Mouse (Mus musculus) lung, postnatal 4 days (tissue): ENCODE data around the gene Nucks1.

Experiments
- DNase-seq, 2 experiments: peaks; one replicate each; pipeline ENCODE4 v3.0.0; 2021

Nucks1 gene

DNA sequence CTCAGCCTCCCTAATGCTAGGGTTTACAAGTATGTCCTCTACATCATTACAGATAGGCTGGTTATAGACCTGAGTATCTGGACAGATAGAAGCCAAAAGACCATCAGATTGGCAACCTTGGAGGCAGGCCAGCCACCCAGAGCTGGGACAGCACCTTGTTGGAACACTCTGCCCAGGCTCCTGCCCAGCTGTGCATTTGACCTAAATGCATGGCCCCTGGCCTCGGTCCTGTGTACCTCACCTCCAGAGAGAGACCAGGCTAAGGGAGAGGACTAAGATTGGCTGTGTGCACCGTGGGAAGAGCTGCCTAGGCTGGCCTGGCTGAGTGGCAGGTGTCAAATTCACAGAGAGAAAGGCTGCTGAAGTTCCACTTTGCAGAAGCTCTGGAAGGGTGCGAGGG is 58.2 kb downstream of the Nucks1 start:
- no peak for DNase-seq

DNA sequence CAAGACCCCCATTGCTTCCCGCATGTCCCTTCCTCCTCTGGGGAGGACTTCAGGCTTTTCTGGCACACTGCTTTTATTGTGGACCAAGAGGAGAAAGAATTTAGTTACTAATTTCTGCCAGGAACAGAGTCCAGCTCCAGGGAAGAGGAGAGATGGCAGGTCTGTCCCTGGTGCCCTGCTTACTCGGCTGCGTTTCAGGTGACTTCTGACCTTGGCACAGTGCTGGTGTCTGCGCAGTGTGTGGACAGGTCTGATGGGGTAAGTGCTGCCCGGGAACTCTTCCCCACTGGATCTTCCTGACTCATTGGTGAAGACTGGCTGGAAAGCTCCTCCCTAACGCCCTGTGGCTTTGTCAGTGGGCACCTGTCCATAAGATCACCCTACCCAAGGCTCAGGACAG is 58.6 kb downstream of the Nucks1 start:
- no peak for DNase-seq

DNA sequence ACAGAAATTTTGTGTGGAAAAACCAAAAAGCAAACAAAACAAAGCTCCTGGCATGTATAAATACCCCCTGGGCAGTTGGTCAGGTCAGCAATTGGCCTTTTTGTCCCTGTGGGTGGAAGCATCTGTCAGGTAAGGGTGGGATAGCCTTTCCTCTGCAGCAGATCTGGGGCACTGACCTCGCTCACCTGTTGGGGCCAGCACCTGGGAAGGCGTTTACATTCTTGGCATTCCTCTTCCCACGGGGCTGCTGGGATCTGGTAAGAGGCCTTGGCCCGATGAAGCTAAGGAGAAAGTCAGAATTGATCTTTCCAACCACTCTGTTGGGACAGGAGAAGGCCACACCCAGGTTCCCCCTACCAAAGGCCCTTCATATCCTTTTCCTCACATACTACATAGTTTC is 59.5 kb downstream of the Nucks1 start:
- DNase-seq = no peak

DNA sequence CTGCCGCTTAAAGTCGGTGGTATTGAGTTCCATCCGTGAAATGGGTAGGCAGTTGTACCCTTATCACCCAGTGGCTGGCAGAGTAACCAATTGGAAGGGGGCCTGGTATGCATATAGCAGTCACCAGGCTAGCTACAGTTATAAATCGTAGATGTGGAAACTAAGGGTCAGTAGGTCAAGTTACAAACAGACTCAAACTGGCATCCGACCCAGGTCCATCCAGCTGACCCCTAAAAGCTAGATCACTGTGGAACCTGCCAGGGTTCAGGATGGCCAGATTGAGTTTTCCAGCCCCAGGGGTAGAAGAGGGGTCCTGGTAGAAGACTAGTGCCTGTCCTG is 60.0 kb downstream of the Nucks1 start:
- DNase-seq = no peak

DNA sequence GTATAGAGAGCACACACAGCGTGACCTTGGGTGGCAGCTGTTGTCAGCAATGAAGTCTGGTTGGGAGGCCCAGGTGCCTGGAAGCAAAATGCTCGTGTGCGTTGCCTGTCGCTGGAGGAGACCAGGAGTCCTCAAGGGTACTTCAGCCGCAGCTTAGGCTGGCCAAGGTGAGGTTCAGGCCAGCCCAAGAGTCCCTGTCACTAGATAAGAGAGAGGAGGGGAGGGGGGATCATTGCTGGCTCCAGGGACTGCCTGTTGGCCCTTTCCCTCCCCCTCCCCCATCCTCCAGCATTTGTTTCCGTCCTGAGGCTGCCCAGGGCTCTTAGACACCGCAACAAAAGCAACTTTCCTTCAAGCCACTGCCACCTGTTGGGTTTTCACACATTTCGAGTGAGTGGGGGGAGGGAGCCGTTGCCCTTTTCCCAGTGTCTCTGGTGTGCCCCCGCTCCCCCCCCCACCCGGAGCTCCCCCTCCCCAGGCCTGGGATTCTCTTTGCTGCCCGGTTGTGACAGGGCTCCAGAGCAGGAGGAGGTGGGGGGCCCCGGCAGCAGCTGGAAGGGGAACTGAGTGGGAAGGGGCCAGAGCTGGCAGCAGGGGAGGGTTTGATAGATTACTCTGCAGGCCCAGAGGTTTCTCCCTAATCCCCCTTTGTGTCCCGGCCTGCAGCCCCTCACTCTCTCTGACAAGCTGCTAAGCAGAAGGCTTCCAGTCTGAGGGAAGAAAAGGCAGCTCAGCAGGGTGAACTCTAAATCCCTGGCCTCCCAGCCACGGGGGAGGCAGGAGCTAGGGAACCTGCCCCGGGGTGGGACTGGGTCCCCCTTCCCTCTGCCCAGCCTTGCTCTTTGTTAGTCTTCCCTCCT is 60.6 kb downstream of the Nucks1 start:
- no peak for DNase-seq

DNA sequence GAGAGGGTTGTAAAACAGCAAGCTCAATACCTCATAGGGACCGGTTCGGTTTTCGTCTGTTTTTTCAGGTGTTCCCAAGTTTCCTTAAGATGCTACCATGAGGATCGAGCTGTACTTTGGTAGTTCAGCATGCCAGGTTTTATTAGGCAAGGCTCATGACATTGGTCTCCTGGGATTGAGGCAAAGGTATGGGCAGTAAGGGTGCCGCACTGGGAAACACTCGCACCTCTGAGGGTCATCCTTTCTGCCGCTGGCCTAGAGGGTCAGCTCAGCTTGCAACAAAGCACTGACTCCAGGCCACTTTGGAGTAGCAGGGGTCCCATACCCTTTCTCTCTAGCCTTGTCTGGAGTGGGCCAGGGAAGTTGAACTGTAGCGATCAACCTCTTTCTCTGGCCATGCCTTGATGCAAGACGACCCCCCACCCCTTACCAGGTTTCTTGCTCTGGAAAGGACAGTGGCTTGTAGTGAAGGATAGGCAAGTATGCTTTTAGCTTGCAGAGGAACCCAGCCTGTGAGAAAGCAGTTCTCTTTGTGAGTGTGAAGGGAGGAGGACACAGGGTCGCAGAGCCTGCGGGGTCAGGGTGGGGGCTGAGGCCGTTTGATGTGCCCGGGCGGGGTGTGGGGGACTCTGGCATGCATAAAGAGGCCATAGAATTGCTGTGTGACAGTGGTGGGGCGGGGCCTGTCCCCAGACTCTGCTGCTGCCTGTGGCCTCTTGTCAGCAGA is 61.6 kb downstream of the Nucks1 start:
- DNase-seq = no peak

DNA sequence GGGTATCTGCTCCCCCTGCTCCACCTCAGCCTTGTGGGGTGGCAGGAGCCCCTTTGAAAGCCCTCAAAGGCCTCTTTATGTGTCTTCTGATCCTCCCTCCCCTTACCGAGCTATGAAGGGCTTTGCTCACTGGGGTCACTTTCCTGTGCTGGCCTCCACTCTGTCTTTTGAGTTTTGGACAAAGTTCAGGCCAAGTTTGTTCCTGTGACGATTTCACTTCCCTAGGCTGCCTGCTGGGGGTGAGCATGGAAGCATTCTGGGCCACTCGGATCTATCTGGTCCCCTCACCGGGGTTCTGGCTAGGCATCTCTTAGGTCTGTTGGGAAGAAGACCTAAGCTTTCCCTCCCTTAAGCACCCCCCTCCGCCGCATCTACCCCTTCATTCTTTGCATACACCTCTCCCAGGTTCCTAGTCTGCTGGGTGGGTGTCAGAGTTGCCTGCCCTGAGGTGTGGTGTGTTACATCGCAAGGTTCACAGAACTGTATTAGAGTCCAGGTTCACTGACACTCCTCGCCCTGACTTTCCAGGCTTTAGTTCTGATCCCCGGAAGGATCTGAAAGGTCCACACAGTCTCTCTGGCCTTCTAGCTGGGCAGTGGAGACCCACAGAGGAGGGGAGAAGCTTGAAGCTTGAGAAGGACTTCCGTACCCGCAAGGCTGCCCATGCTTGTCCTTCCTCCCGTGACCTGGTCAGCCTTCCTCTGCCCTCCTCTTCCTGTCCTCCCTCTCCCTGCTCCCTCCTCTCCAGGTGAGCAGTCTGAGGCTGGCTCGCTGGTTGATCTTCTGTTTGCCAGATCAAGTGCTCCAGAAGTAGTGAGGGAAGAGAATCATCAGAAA is 62.4 kb downstream of the Nucks1 start:
- no peak for DNase-seq

DNA sequence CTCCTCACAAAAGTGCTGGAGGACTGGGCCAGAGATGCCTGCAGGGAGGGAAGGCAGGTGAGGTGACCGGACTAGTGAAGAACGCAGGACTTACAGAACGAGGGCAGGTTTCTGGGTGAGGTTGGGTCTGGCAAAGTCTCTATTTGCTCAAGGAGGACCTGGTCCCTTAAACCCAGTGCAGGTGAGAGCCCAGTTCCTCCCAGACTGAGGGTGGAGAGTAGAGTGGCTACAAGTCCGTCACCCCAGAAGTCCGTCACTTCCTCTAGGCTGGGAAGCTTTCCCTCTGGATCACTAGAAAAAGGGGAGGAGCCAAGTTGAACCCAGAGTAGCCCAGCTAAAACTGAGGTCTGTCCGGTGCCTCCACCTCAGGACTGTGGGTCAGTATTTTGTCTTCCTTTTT is 63.7 kb downstream of the Nucks1 start:
- no peak for DNase-seq

DNA sequence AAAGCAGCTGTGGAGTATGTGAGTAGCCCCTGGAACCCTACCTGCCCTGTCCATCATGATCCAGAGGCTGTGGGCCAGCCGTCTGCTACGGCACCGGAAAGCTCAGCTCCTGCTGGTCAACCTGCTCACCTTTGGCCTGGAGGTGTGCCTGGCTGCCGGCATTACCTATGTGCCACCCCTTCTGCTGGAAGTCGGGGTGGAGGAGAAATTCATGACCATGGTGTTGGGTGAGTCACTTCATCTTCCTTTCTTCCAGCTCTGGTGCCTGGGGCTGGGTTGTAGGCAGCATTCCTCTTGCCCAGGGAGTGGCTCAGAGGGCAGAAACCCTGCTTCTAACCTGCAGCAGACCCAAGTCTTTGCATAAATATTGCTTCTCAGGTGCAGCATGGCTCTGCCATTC is 66.6 kb downstream of the Nucks1 start:
- DNase-seq = no peak

DNA sequence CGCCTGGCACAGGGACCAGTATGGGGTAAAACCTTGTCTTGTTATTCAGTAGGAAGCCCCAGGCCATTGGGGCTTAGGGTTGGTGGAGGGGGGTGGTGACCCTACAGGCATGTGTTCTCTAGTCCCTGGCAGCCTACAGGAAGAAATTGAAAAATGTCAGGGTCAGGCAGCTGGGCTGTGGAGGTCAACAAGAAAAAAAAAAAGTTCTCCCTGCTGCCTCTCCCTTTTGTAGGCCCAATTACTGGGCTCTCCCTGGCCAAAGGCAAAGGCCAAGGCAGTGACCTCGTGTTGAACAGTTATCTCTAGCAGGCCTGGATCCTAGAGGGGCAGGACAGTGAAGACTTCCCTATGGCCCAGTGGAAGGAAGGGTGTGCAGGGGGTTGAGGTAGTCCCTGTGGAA is 70.1 kb downstream of the Nucks1 start:
- no peak for DNase-seq

DNA sequence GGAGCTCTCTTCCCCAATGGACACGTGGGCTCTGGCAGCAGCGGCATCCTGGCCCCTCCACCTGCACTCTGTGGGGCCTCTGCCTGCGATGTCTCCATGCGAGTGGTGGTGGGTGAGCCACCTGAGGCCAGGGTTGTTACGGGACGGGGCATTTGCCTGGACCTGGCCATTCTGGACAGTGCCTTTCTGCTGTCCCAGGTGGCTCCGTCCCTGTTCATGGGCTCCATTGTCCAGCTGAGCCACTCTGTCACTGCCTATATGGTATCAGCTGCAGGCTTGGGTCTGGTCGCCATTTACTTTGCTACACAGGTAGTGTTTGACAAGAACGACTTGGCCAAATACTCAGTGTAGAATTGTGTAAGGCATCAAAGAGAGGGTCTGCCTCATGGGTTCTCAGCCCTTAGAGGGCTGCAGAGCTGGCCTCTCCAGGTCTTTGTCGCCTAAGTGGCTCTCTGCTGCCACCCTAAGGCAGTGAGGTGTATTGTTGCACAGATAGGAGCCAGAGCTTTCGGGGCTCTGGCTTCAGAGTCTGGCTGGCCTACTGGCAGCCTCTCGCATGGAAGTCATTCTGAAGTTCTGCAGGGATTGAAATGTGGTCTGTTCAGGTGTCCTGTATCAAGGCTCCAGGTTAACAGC is 71.2 kb downstream of the Nucks1 start:
- peak; percentile 70 to 83 for DNase-seq

DNA sequence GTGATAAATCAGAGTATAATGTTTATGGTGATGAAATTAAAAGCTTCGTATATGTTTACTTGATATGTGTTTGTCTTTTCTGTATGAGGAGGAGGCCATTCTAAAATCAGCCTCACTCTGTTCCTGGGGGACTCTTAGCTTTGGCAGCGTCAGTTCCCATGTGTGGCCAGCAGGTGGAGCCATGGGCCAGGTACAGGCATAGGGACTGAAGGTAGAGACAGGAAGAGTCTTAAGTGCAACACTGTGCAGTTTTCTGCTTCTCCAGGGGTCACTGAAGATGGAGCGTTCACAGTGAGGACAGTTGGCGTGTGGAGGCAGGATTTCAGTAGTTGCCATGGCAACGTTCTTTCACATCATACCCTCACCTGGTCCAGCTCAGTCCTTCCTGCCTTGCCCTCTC is 72.6 kb downstream of the Nucks1 start:
- peak; percentile 68 to 80 for DNase-seq

DNA sequence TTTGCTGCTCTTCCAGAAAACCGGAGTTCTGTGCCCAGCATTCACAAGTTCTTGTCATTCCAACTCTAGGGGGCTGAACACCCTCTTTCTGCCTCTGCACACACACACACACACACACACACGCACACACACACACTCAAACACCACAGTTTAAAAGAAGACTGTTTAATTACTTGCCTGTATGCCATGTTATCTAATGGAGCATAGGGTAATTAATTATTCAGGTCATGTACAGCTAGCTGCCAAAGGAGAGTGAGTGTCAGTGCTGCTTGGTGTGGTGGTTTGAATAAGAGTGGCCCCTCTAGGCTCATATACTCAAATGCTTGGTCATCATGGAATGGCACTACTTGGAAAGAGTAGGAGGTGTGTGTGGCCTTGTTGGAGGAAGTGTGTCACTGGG is 73.5 kb downstream of the Nucks1 start:
- no peak for DNase-seq
